Mouse (Mus musculus): ENCODE results near the gene Gnai3. TPM values are rescaled to one million over a fixed set of nuclear protein-coding genes. Genes with fewer than 3 reads are reported as not detected.
A peak's percentile ranks its signal among the peaks of the same experiment; 100 is the strongest.

Gnai3 gene
- total RNA-seq, 2 experiments from 2014 or later, result 21.7 to 45.7 TPM

GRCm38 (mm10) chr3:108165532-108166315, 19.8 kb upstream of the Gnai3 start:
- ATAC-seq (replicated peaks; ENCODE audit: low FRiP score, poor library complexity, severe bottlenecking), result no peak

- peak; percentile 81 for ATAC-seq (replicated peaks; ENCODE audit: low FRiP score, poor library complexity, severe bottlenecking)
Observed at GRCm38 (mm10) chr3:108164807-108165206, 18.9 kb upstream of the Gnai3 start.

DNA sequence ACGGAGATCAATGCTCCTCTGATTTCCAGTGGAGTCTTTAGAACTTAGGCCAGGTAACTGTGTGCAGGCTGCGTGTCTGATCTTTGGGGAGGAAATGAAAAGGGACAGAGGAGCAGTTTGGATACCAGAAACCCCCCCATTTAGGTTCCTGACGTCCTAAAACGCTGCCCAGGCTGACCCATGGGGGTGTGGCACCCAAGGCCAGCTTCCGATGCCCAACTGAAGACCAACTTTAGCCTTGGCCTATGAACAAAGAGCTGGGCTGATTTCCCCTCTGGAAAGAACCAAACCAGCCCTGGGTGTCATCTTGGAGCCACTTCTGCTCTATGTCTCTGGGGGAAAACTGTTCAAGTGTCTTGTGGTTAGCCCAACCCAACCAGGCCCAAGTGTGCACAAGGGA, 18.1 kb upstream of the Gnai3 start:
- no peak for ATAC-seq (replicated peaks; ENCODE audit: low FRiP score, poor library complexity, severe bottlenecking)

GRCm38 (mm10) chr3:108158383-108159037, 12.6 kb upstream of the Gnai3 start:
- ATAC-seq (replicated peaks; ENCODE audit: low FRiP score, poor library complexity, severe bottlenecking), result no peak

- ATAC-seq (replicated peaks; ENCODE audit: low FRiP score, poor library complexity, severe bottlenecking), result no peak
Observed at GRCm38 (mm10) chr3:108154656-108155055, 8.7 kb upstream of the Gnai3 start, which contains the start of gene Gpr61. Gene Gpr61 (minus strand): TSS chr3:108154882.

DNA sequence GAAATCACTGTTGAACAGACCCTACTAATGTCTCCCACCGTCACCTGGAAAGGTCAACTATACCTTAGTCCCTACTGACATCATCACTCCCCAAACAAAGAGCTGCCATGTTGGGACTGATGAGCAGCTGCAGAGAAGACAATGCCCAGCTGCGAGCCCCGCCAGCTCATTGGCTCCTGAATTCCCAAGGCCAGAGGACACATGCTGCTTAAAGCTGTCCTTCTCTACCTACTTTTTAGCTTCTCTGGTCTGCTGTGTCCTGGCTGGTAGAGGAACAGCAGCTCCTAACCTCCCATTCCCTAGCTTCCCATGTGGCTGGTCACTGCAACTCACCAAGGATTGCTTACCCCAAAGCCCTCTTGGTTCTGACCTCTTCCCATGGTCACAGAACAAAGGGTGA, 6.3 kb upstream of the Gnai3 start:
- ATAC-seq (replicated peaks; ENCODE audit: low FRiP score, poor library complexity, severe bottlenecking), result no peak

- ATAC-seq (replicated peaks; ENCODE audit: low FRiP score, poor library complexity, severe bottlenecking), result peak; percentile 63
Observed at GRCm38 (mm10) chr3:108147386-108148235, 1.7 kb upstream of the Gnai3 start.

- ATAC-seq (replicated peaks; ENCODE audit: low FRiP score, poor library complexity, severe bottlenecking), result no peak
Observed at GRCm38 (mm10) chr3:108146671-108147070, 725 bp upstream of the Gnai3 start.

- ATAC-seq (replicated peaks; ENCODE audit: low FRiP score, poor library complexity, severe bottlenecking), result no peak
Observed at GRCm38 (mm10) chr3:108140786-108141185, 5.2 kb downstream of the Gnai3 start.

- ATAC-seq (replicated peaks; ENCODE audit: low FRiP score, poor library complexity, severe bottlenecking), result no peak
Observed at GRCm38 (mm10) chr3:108139113-108139512, 6.8 kb downstream of the Gnai3 start.

GRCm38 (mm10) chr3:108134701-108135100, 11.2 kb downstream of the Gnai3 start:
- ATAC-seq (replicated peaks; ENCODE audit: low FRiP score, poor library complexity, severe bottlenecking), result no peak

GRCm38 (mm10) chr3:108132484-108132883, 13.5 kb downstream of the Gnai3 start:
- ATAC-seq (replicated peaks; ENCODE audit: low FRiP score, poor library complexity, severe bottlenecking), result no peak

DNA sequence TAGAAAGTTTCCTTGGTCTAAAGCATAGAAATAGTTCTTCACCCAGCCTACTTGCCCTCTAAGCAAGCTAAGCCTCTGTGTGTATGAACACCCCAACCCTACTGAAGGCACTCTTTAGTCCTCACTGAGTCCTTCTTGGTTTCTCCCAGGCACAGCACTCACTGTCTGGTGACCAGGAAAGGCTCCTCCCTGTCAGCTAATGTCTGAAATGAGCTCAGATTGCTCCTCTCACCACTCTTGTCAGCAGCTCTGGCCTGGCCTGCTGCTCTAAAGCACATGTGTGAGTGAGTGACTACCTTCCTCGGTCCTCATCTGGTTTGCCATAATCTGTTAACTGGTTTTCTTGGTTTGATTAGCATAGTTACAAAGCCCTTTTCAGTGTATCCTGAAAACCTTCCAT, 14.1 kb downstream of the Gnai3 start:
- no peak for ATAC-seq (replicated peaks; ENCODE audit: low FRiP score, poor library complexity, severe bottlenecking)

DNA sequence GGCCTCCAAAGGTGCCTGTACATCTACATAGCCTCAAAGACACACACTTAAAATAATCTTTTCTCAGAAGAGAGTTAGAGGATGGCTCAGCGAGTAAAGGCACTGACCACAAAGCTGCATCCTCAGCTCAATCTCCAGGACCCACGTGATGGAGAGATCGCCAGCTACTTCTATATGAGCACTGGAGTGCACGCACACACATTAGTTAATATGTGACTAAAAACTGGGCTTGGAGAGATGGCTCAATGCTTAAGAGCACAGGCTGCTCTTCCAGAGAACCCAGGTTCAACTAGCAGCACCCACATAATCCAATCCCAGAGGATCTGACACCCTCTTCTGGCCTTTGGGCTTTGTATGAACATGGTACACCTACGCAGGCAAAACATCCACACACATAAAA, 14.7 kb downstream of the Gnai3 start:
- ATAC-seq (replicated peaks; ENCODE audit: low FRiP score, poor library complexity, severe bottlenecking), result no peak

- 0 out of 2 replicates have a peak, but pooled peaks have one; percentile 62 for ATAC-seq (replicated peaks; ENCODE audit: low FRiP score, poor library complexity, severe bottlenecking)
Observed at GRCm38 (mm10) chr3:108129804-108130203, 16.1 kb downstream of the Gnai3 start.

DNA sequence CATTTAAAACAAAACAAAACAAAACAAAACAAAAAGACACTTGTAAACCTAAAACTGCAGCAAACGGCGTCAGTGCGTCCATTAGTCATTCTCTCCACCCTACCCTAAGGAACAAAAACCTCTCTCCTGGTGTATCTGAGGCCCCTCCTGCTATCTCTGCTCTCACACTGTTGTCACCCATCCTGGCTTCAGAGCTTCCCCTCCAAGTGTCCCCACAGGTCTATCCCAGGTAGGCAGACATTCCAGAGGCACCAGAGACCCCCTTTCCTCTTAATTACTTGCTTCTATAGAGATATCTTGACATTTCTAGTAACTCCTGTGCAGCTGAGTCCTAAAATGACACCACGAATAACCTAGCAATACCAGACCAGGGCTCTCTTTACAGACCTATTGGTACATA, 16.6 kb downstream of the Gnai3 start:
- ATAC-seq (replicated peaks; ENCODE audit: low FRiP score, poor library complexity, severe bottlenecking), result no peak

DNA sequence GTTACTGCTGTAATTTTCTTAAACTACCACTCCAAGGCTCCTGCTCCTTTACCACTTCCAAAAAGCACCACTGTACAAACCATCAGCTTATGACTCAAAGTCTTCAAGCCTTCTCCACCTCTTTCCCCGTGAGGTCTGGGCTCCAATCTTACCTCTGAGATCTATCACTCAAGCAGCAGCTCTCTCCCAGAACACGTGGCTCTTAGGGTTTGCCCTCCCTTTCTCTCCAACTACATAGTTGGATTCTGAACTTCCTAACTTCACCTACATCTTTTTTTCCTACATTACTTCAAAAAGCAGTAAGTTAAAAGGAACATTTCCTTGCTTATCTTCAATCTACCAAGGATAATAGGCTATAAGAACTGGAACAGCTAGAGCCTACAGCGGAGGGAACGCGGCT, 17.4 kb downstream of the Gnai3 start:
- no peak for ATAC-seq (replicated peaks; ENCODE audit: low FRiP score, poor library complexity, severe bottlenecking)

GRCm38 (mm10) chr3:108126327-108126726, 19.6 kb downstream of the Gnai3 start:
- no peak for ATAC-seq (replicated peaks; ENCODE audit: low FRiP score, poor library complexity, severe bottlenecking)

- ATAC-seq (replicated peaks; ENCODE audit: low FRiP score, poor library complexity, severe bottlenecking), result no peak
Observed at GRCm38 (mm10) chr3:108124131-108124530, 21.8 kb downstream of the Gnai3 start.

- no peak for ATAC-seq (replicated peaks; ENCODE audit: low FRiP score, poor library complexity, severe bottlenecking)
Observed at GRCm38 (mm10) chr3:108123242-108123641, 22.7 kb downstream of the Gnai3 start.

All from erythroid progenitor cell, adult 5-6 weeks (primary cell).